Mouse (Mus musculus) neutrophil, adult 83 days (primary cell): ENCODE data around the gene Lap3. TPM values are rescaled to one million over a fixed set of nuclear protein-coding genes. Genes with fewer than 3 reads are reported as not detected.

Source experiments
- total RNA-seq, 2 experiments: library from RNA; stranded (reverse); gene quantifications; one replicate each; pipeline ENCODE4 v1.2.4; 2023

The Lap3 gene
- 10 to 100 TPM; 12.3 to 18.4 TPM for total RNA-seq

GRCm38 (mm10) chr5:45493191-45494092 is at the start of gene Lap3:
Gene Lap3 (plus strand): TSS chr5:45493374.

GRCm38 (mm10) chr5:45449831-45450716 is 43.1 kb upstream of the Lap3 start, which contains the start of gene Qdpr:
Gene Qdpr (minus strand): TSS chr5:45450236.

GRCm38 (mm10) chr5:45453451-45453850 is 39.7 kb upstream of the Lap3 start, which contains the start of gene Clrn2:
Gene Clrn2 (plus strand): TSS chr5:45453751.

GRCm38 (mm10) chr5:45519960-45520808 is 27.0 kb downstream of the Lap3 start, which contains the start of gene Med28:
Gene Med28 (plus strand): TSS chr5:45520229.

Other genes with a start within 250 kb of the Lap3 start
- 10 to 100 TPM; 14.7 to 16.0 TPM for gene Qdpr, start 43.1 kb upstream of the Lap3 start, total RNA-seq
- not detected for gene Clrn2, start 39.6 kb upstream of the Lap3 start, total RNA-seq
- 10 to 100 TPM; 47.7 to 51.1 TPM for gene Med28, start 26.9 kb downstream of the Lap3 start, total RNA-seq
- gene Fam184b, start 146.2 kb downstream of the Lap3 start, total RNA-seq = not detected
- gene Ncapg, start 176.5 kb downstream of the Lap3 start, total RNA-seq = 10 to 100 TPM; 34.6 to 36.5 TPM